Mouse (Mus musculus): Measurements from ENCODE around the gene B830017H08Rik. TPM values are rescaled to one million over a fixed set of nuclear protein-coding genes. Genes with fewer than 3 reads are reported as not detected.
A peak's percentile ranks its signal among the peaks of the same experiment; 100 is the strongest.

The B830017H08Rik gene
- polyA plus RNA-seq, 1 experiment from 2014 or later: 1.5 TPM

DNA sequence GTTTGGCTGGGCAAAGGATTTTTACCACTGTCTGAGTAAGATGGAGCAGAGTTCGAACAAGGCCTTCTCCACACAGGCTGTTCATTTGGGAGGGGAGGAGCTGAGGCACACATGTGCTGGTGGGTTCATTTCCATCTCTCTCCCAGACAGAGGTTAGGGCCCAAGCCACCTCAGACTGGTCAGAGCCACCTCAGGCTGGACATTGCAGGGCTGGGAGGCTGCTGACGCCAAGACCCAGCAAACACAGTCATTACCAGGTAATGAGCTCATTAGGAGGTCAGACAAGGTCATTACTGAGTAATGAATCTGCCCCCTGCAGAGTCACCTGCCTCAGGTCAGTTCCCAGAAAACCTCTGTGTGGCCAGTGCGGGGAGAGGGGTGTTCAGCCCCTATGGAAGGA lies 4.1 kb upstream of the B830017H08Rik start:
- Histone ChIP-seq H3K27me3 (replicated peaks; ENCODE audit: control insufficient read depth, insufficient read depth, low read length) (peaks cover 31% of the 10 kb centered on the region), H3K27ac (ENCODE audit: low read length) (no peak overlapping the region), H3K9ac (replicated peaks; ENCODE audit: low read depth, low read length) (no peak overlapping the region), H3K36me3 (ENCODE audit: control insufficient read depth, insufficient read depth) (no peaks in the 10 kb centered on the region), H3K9me3 (ENCODE audit: control insufficient read depth, low read length) (no peaks in the 10 kb centered on the region), H3K4me2 (ENCODE audit: low read length) (no peak overlapping the region), H3K4me1 (replicated peaks; ENCODE audit: control insufficient read depth, insufficient read depth, low read length) (peaks cover 6% of the 10 kb centered on the region), H3K4me3 (replicated peaks; ENCODE audit: low read length) (no peak overlapping the region)
- no peak for ATAC-seq
- 55% methylated on average over 3 of the region's 3 CpGs for WGBS

DNA sequence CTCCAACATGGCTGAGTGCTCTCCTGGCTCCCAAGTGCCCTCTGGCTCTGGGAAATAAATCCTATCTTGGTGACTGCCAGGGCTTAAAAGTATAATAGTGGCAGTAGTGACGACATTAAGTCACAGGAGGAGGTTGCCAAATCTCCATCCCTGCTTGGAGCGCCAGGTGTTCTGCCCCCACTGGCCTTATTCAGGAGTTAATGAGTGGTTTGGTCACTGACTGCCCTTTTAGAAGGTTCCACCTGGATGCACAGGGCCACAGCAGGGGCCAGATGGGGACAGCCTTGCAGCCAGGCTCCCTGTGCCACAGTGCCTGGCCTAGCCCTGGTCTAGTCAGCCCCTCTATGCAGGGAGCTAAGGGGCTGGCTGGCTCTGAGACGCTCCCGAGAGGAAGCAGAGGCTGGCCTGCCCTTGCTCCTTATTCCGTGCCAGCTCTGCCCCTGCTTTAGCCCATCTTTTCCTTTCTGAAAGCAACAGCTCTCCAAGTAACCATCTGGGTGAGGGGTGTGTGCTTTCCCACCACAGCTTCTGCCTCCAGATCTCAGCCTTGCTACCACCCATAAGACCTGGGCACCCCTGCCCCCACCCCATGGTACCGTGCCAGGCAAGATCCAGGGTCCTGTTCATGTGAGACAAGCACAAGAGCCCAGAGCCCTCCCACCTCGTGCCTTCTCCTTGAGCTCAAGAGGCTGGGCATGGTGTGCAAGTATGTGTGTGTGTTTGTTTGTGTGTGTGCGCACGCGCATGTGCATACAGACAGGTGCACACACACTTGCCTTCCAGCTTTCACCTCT lies 2.3 kb upstream of the B830017H08Rik start:
- Histone ChIP-seq H3K9ac (replicated peaks; ENCODE audit: low read depth, low read length) (no peak overlapping the region), H3K27ac (ENCODE audit: low read length) (no peak overlapping the region), H3K4me1 (replicated peaks; ENCODE audit: control insufficient read depth, insufficient read depth, low read length) (peaks cover 19% of the 10 kb centered on the region), H3K36me3 (ENCODE audit: control insufficient read depth, insufficient read depth) (no peaks in the 10 kb centered on the region), H3K4me3 (replicated peaks; ENCODE audit: low read length) (no peak overlapping the region), H3K27me3 (replicated peaks; ENCODE audit: control insufficient read depth, insufficient read depth, low read length) (peaks cover 41% of the 10 kb centered on the region), H3K9me3 (ENCODE audit: control insufficient read depth, low read length) (no peaks in the 10 kb centered on the region), H3K4me2 (ENCODE audit: low read length) (no peak overlapping the region)
- no peak for ATAC-seq
- WGBS: 44% methylated on average over 10 of the region's 10 CpGs

DNA sequence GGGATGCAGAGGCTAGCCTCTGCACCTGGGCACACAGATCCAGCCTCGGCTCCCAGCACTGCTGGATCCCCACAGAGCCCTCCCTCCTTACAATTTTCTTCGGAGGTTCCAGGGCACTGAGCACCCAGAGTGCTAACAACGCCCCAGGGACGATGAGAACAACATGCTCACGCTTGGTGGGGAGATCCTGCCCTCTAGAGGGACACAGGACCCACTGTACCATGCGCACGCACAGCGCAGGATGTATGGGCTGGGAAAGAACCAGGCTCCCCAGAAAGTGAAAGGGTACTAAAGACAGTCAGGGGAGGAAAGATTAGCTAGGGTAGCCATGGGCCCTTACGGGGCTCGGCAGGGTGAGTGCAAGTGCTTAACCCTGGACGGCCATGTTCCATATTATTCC lies 1.1 kb upstream of the B830017H08Rik start:
- Histone ChIP-seq H3K9ac (replicated peaks; ENCODE audit: low read depth, low read length) (no peak overlapping the region), H3K4me1 (replicated peaks; ENCODE audit: control insufficient read depth, insufficient read depth, low read length) (peaks cover 19% of the 10 kb centered on the region), H3K9me3 (ENCODE audit: control insufficient read depth, low read length) (no peaks in the 10 kb centered on the region), H3K4me3 (replicated peaks; ENCODE audit: low read length) (no peak overlapping the region), H3K27ac (ENCODE audit: low read length) (no peak overlapping the region), H3K27me3 (replicated peaks; ENCODE audit: control insufficient read depth, insufficient read depth, low read length) (peaks cover 48% of the 10 kb centered on the region), H3K36me3 (ENCODE audit: control insufficient read depth, insufficient read depth) (no peaks in the 10 kb centered on the region), H3K4me2 (ENCODE audit: low read length) (no peak overlapping the region)
- 7% methylated on average over 11 of the region's 11 CpGs for WGBS
- ATAC-seq: no peak

DNA sequence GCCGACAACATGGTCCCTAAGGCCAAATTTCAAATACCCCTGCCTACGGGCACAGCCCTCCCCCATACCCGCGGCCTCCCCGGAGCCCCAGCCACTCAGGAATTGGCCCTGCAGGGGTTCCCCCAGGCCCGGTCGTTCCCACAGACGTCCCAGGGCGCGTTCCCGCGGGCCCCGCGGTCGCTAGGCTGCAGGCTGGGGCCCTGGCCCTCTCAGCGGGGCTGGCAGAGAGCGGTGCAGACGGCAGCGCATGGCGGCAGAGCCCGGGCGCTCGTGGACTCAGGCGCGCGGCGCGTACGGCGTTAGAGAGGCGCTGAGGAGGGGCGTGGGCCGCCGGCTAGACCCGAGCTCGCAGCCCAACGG lies 380 bp downstream of the B830017H08Rik start:
- Histone ChIP-seq H3K9me3 (ENCODE audit: control insufficient read depth, low read length) (no peaks in the 10 kb centered on the region), H3K27me3 (replicated peaks; ENCODE audit: control insufficient read depth, insufficient read depth, low read length) (peaks cover 52% of the 10 kb centered on the region), H3K4me2 (ENCODE audit: low read length) (peak overlapping the region; percentile 75), H3K36me3 (ENCODE audit: control insufficient read depth, insufficient read depth) (no peaks in the 10 kb centered on the region; the same call in 1 of the 2 replicates), H3K4me3 (replicated peaks; ENCODE audit: low read length) (peak overlapping the region; percentile 50), H3K27ac (ENCODE audit: low read length) (peak overlapping the region; percentile 76), H3K4me1 (replicated peaks; ENCODE audit: control insufficient read depth, insufficient read depth, low read length) (peaks cover 19% of the 10 kb centered on the region), H3K9ac (replicated peaks; ENCODE audit: low read depth, low read length) (peak overlapping the region; percentile 80)
- ATAC-seq: peak; percentile 79
- under 1% methylated on average over 36 of the region's 37 CpGs for WGBS

DNA sequence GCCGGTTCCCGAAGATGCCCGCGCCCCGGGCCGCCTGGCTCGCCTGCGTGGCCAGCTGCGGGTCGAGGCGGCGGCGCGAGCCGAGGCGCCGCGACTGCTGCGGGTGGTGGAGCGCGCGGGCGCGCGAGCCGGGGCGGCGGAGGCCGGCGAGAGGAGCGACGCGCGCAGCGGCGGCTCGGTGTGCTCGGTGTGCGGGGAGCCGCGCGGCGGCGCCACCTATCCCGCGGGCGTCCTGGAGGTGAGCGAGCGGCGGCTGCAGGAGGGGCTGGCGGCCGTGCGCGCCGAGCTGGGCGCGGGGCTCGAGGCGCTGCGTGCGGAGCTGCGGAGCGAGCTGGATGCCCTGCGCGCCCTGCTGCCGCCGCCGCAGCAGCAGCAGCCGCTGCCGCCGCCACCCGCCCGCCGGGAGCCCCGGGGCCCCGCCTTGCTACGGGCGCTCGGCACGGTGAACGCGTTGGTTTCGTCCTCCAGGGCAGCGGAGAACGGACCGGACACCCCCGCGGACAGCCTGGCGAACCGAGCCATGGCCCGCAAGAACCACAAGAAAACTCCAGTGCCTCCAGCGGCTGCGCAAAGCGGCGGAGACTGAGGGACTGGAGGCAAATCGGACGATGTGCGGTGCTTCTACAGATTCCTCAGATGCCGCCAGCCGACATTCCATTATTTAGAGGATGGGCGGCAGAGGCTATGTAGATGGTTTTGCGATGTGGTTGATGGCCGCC lies 919 bp downstream of the B830017H08Rik start:
- H3K4me3 ChIP-seq (replicated peaks; ENCODE audit: low read length): peak overlapping the region; percentile 50
- H3K27ac ChIP-seq (ENCODE audit: low read length): peak overlapping the region; percentile 76
- ATAC-seq: peak; percentile 82
- no peaks in the 10 kb centered on the region for H3K9me3 ChIP-seq (ENCODE audit: control insufficient read depth, low read length)
- peaks cover 50% of the 10 kb centered on the region for H3K27me3 ChIP-seq (replicated peaks; ENCODE audit: control insufficient read depth, insufficient read depth, low read length)
- under 1% methylated on average over 58 of the region's 103 CpGs for WGBS
- H3K9ac ChIP-seq (replicated peaks; ENCODE audit: low read depth, low read length): peak overlapping the region; percentile 80
- no peaks in the 10 kb centered on the region; the same call in 1 of the 2 replicates for H3K36me3 ChIP-seq (ENCODE audit: control insufficient read depth, insufficient read depth)
- H3K4me1 ChIP-seq (replicated peaks; ENCODE audit: control insufficient read depth, insufficient read depth, low read length): peaks cover 19% of the 10 kb centered on the region
- H3K4me2 ChIP-seq (ENCODE audit: low read length): peak overlapping the region; percentile 75

DNA sequence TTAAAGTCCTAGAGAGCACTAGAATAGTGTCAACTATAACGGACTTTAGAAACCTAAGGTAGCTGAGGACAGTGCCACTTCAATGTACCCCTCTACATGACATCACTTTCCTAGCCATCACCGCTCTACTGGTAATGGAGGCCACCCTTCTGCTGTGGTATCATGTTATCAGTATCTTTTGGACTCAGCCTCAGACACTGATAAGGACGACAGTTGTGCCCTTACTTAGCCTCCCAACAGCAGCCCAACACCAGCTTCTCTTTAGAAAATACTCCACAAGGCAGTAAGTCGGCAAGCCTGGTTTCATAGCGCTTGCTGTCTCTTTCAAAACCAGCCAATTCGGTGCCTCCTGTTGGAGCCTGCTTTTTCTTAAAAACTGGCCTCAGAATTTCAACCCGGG lies 1.6 kb downstream of the B830017H08Rik start:
- peak overlapping the region; percentile 80 for H3K9ac ChIP-seq (replicated peaks; ENCODE audit: low read depth, low read length)
- 55% methylated on average over 7 of the region's 7 CpGs for WGBS
- peak overlapping the region; percentile 50 for H3K4me3 ChIP-seq (replicated peaks; ENCODE audit: low read length)
- H3K4me2 ChIP-seq (ENCODE audit: low read length): peak overlapping the region; percentile 75
- no peak for ATAC-seq
- H3K27me3 ChIP-seq (replicated peaks; ENCODE audit: control insufficient read depth, insufficient read depth, low read length): peaks cover 50% of the 10 kb centered on the region
- H3K27ac ChIP-seq (ENCODE audit: low read length): peak overlapping the region; percentile 76; the same call in 1 of the 2 replicates
- H3K36me3 ChIP-seq (ENCODE audit: control insufficient read depth, insufficient read depth): no peaks in the 10 kb centered on the region; the same call in 1 of the 2 replicates
- peaks cover 19% of the 10 kb centered on the region for H3K4me1 ChIP-seq (replicated peaks; ENCODE audit: control insufficient read depth, insufficient read depth, low read length)
- no peaks in the 10 kb centered on the region for H3K9me3 ChIP-seq (ENCODE audit: control insufficient read depth, low read length)

DNA sequence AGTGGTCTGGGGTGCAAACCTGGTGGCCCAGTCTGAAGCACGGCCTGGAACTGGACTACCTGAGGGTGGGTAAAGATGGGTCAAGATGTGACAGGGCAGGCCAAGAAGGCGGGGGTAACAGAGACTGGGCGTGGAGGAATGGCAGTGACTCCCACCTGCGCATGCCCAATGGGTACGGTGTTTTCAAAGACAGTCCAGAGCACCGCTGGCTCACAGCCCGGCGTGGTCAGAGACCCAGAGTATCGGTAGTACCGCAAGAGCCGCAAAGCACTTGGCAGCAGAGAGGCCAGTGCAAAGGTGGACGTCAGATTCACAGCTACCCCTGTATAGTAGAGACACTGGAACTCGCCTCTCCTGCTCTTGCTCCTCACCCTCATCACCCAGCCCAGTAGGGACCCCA lies 2.6 kb downstream of the B830017H08Rik start:
- ATAC-seq: no peak
- H3K4me3 ChIP-seq (replicated peaks; ENCODE audit: low read length): no peak overlapping the region
- H3K9ac ChIP-seq (replicated peaks; ENCODE audit: low read depth, low read length): no peak overlapping the region
- H3K27ac ChIP-seq (ENCODE audit: low read length): no peak overlapping the region
- WGBS: 33% methylated on average over 13 of the region's 13 CpGs
- no peak overlapping the region for H3K4me2 ChIP-seq (ENCODE audit: low read length)
- H3K36me3 ChIP-seq (ENCODE audit: control insufficient read depth, insufficient read depth): no peaks in the 10 kb centered on the region; the same call in 1 of the 2 replicates
- H3K4me1 ChIP-seq (replicated peaks; ENCODE audit: control insufficient read depth, insufficient read depth, low read length): peaks cover 19% of the 10 kb centered on the region
- no peaks in the 10 kb centered on the region for H3K9me3 ChIP-seq (ENCODE audit: control insufficient read depth, low read length)
- H3K27me3 ChIP-seq (replicated peaks; ENCODE audit: control insufficient read depth, insufficient read depth, low read length): peaks cover 48% of the 10 kb centered on the region

DNA sequence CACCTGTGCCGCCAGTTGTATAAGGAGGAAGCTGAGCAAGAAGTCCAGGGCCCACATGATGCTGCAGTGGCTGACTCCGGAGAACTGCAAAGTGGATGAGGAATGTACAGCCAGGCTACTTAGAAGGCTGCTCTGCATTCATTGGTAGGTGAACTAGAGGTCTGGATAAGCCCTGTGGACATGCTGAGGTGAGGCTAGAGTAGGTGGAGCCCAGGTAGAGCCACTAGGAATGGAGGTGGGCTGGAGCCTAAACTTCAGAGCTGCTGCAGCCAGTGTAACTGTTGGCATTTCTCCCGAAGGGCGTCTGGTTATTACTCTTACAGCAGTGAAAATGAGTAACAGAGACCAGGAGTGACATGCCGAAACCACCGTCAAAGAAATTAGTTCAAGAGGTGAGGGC lies 5.1 kb downstream of the B830017H08Rik start, which contains the start of gene Car15:
Car15 (minus strand) TSS at position 314 of the 400 bp plus-strand sequence.
- Histone ChIP-seq H3K4me1 (replicated peaks; ENCODE audit: control insufficient read depth, insufficient read depth, low read length) (peaks cover 16% of the 10 kb centered on the region), H3K4me3 (replicated peaks; ENCODE audit: low read length) (no peak within 1 kb of the TSS), H3K9ac (replicated peaks; ENCODE audit: low read depth, low read length) (no peak within 1 kb of the TSS), H3K9me3 (ENCODE audit: control insufficient read depth, low read length) (no peaks in the 10 kb centered on the region), H3K27ac (ENCODE audit: low read length) (no peak within 1 kb of the TSS), H3K36me3 (ENCODE audit: control insufficient read depth, insufficient read depth) (peaks cover 14% of the 10 kb centered on the region), H3K27me3 (replicated peaks; ENCODE audit: control insufficient read depth, insufficient read depth, low read length) (peaks cover 23% of the 10 kb centered on the region), H3K4me2 (ENCODE audit: low read length) (no peak within 1 kb of the TSS)
- 82% methylated on average over 6 of the region's 6 CpGs for WGBS
- ATAC-seq: no peak

DNA sequence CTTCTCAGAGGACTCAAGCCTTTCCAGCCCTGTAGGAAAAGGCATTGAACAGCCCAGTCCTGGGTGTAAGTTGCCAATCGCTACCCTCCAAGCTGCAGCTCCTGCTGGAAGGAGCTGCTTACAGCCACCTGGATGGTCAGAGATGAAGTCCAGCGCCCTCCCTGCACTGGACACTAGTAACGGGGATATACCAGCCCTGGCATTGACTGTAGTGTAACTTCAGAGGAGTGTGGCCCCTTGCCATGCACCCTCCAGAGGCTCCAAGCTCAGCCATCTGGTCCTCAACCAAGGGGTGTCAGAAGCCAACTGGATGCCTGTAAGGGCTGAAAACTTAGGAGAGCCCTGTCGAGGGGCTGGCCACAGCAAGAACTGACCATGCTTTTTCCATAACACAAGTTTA lies 7.1 kb downstream of the B830017H08Rik start:
- peaks cover 22% of the 10 kb centered on the region for H3K36me3 ChIP-seq (ENCODE audit: control insufficient read depth, insufficient read depth)
- ATAC-seq: no peak
- WGBS: 84% methylated on average over 4 of the region's 4 CpGs
- H3K4me1 ChIP-seq (replicated peaks; ENCODE audit: control insufficient read depth, insufficient read depth, low read length): 0 out of 2 replicates have a peak, but pooled peaks cover 2% of the 10 kb centered on the region
- no peak overlapping the region for H3K27ac ChIP-seq (ENCODE audit: low read length)
- H3K9ac ChIP-seq (replicated peaks; ENCODE audit: low read depth, low read length): no peak overlapping the region
- peaks cover 17% of the 10 kb centered on the region for H3K27me3 ChIP-seq (replicated peaks; ENCODE audit: control insufficient read depth, insufficient read depth, low read length)
- H3K4me2 ChIP-seq (ENCODE audit: low read length): no peak overlapping the region
- H3K9me3 ChIP-seq (ENCODE audit: control insufficient read depth, low read length): no peaks in the 10 kb centered on the region
- no peak overlapping the region for H3K4me3 ChIP-seq (replicated peaks; ENCODE audit: low read length)

All from forebrain, embryonic 16.5 days (tissue).